Mouse (Mus musculus) retina, embryonic 14.5 days (tissue): ENCODE data around the gene Spata31d1d.

Source experiments
- DNase-seq: peaks from one replicate; pipeline ENCODE4 v3.0.0-alpha.2; 2015; ENCODE audit warnings: low spot score

Spata31d1d gene

GRCm38 (mm10) chr13:59676316-59677229 is 55.0 kb downstream of the Spata31d1d start:
- DNase-seq: no peak
